Mouse (Mus musculus) MEL (cell line): ENCODE measurements around the gene Klhl23. TPM values are rescaled to one million over a fixed set of nuclear protein-coding genes. Genes with fewer than 3 reads are reported as not detected.
A peak's percentile ranks its signal among the peaks of the same experiment; 100 is the strongest.

Source experiments
- DNase-seq: peaks from one replicate; pipeline ENCODE4 v3.0.0; 2011; ENCODE audit warnings: low read depth, low spot score
- H3K27ac ChIP-seq: 2 replicates; pipeline ENCODE4 v1.5.1; 2012; ENCODE audit warnings: low read depth, mild to moderate bottlenecking, control low read depth, low read length, moderate library complexity; ENCODE audit not compliant: control insufficient read depth
- H3K27me3 ChIP-seq, 2 experiments: fragments of 150-350 bp in 1 of 2; sonication (generic) in 1 of 2; 2 replicates each; pipeline ENCODE4 v1.6.1; 2012; ENCODE audit warnings: low read length in 2 of 2, mild to moderate bottlenecking in 2 of 2, improper control_type of control experiment in 1 of 2, moderate library complexity in 1 of 2; ENCODE audit not compliant: insufficient read depth in 2 of 2, control insufficient read depth in 1 of 2
- H3K36me3 ChIP-seq, 2 experiments: 2 replicates each; pipeline ENCODE4 v1.6.1; 2012 to 2014; ENCODE audit warnings: low read length in 2 of 2, improper control_type of control experiment in 1 of 2, inconsistent platforms in 1 of 2, mild to moderate bottlenecking in 1 of 2; ENCODE audit not compliant: insufficient read depth in 2 of 2, control insufficient read depth in 1 of 2
- H3K4me1 ChIP-seq, 2 experiments: fragments of 150-350 bp in 1 of 2; sonication (generic) in 1 of 2; 2 replicates each; pipeline ENCODE4 v1.6.1; 2012; ENCODE audit warnings: low read length in 2 of 2, improper control_type of control experiment in 1 of 2, mild to moderate bottlenecking in 1 of 2; ENCODE audit not compliant: insufficient read depth in 2 of 2, control insufficient read depth in 1 of 2
- H3K4me3 ChIP-seq, 2 experiments: fragments of 150-350 bp in 1 of 2; sonication (generic) in 1 of 2; 2 replicates each; pipeline ENCODE4 v1.5.1; 2012; ENCODE audit warnings: low read depth in 2 of 2, low read length in 2 of 2, mild to moderate bottlenecking in 2 of 2, moderate library complexity in 2 of 2, control low read depth in 1 of 2, improper control_type of control experiment in 1 of 2; ENCODE audit not compliant: control insufficient read depth in 1 of 2, insufficient read depth in 1 of 2
- H3K79me2 ChIP-seq: 2 replicates; pipeline ENCODE4 v1.6.1; 2012; ENCODE audit warnings: mild to moderate bottlenecking, low read length, moderate library complexity; ENCODE audit not compliant: control insufficient read depth, poor library complexity, insufficient read depth
- H3K9ac ChIP-seq: 2 replicates; pipeline ENCODE4 v1.6.1; 2012; ENCODE audit warnings: low read depth, mild to moderate bottlenecking, control low read depth, low read length, moderate library complexity; ENCODE audit not compliant: control insufficient read depth, poor library complexity, severe bottlenecking
- H3K9me3 ChIP-seq: fragments of 150-350 bp; sonication (generic); replicated peaks from 2 replicates; pipeline ENCODE4 v1.6.1; 2012; ENCODE audit warnings: mild to moderate bottlenecking, low read length, improper control_type of control experiment, moderate library complexity; ENCODE audit not compliant: insufficient read depth
- BHLHE40 ChIP-seq: IDR thresholded peaks from 2 replicates; pipeline ENCODE4 v1.6.1; 2012; ENCODE audit warnings: low read depth, mild to moderate bottlenecking, inconsistent platforms, low read length, improper control_type of control experiment, borderline replicate concordance
- CTCF ChIP-seq, 3 experiments: IDR thresholded peaks in 2 of 3; conservative IDR thresholded peaks in 1 of 3; 2 replicates each; pipeline ENCODE4 v1.5.1; 2011 to 2012; ENCODE audit warnings: low read length in 3 of 3, low read depth in 2 of 3, mild to moderate bottlenecking in 2 of 3, improper control_type of control experiment in 1 of 3, inconsistent platforms in 1 of 3, mixed read lengths in 1 of 3, moderate library complexity in 1 of 3; ENCODE audit not compliant: control insufficient read depth in 1 of 3, insufficient read depth in 1 of 3, poor library complexity in 1 of 3, severe bottlenecking in 1 of 3
- E2F4 ChIP-seq: IDR thresholded peaks from 2 replicates; pipeline ENCODE4 v1.6.1; 2011; ENCODE audit warnings: low read depth, low read length, improper control_type of control experiment, borderline replicate concordance
- EP300 ChIP-seq, 2 experiments: IDR thresholded peaks; 2 replicates each; pipeline ENCODE4 v1.6.1; 2011; ENCODE audit warnings: improper control_type of control experiment in 2 of 2, low read length in 2 of 2, low read depth in 1 of 2, mild to moderate bottlenecking in 1 of 2
- ETS1 ChIP-seq: IDR thresholded peaks from 2 replicates; pipeline ENCODE4 v1.6.1; 2012; ENCODE audit warnings: low read depth, mild to moderate bottlenecking, inconsistent platforms, low read length, improper control_type of control experiment, moderate library complexity
- GABPA ChIP-seq: IDR thresholded peaks from 2 replicates; pipeline ENCODE4 v1.6.1; 2012; ENCODE audit warnings: low read depth, mild to moderate bottlenecking, inconsistent platforms, low read length, improper control_type of control experiment, moderate library complexity
- GATA1 ChIP-seq: IDR thresholded peaks from 2 replicates; pipeline ENCODE4 v1.6.1; 2011; ENCODE audit warnings: low read depth, low read length, improper control_type of control experiment
- HCFC1 ChIP-seq: IDR thresholded peaks from 2 replicates; pipeline ENCODE4 v1.6.1; 2012; ENCODE audit warnings: low read depth, mild to moderate bottlenecking, inconsistent platforms, low read length, improper control_type of control experiment, moderate library complexity
- JUND ChIP-seq: IDR thresholded peaks from 2 replicates; pipeline ENCODE4 v1.6.1; 2011; ENCODE audit warnings: low read depth, mild to moderate bottlenecking, improper control_type of control experiment, low read length
- KAT2A ChIP-seq: conservative IDR thresholded peaks from 2 replicates; pipeline ENCODE4 v1.6.1; 2012; ENCODE audit warnings: low read depth, low read length, improper control_type of control experiment, inconsistent platforms
- MAFK ChIP-seq: IDR thresholded peaks from 2 replicates; pipeline ENCODE4 v1.6.1; 2011; ENCODE audit warnings: low read depth, mild to moderate bottlenecking, low read length, improper control_type of control experiment, borderline replicate concordance
- MAX ChIP-seq: IDR thresholded peaks from 2 replicates; pipeline ENCODE4 v1.6.1; 2011; ENCODE audit warnings: low read length, improper control_type of control experiment
- MAZ ChIP-seq: IDR thresholded peaks from 2 replicates; pipeline ENCODE4 v1.6.1; 2012; ENCODE audit warnings: low read depth, mild to moderate bottlenecking, inconsistent platforms, low read length, improper control_type of control experiment
- MEF2A ChIP-seq: IDR thresholded peaks from 2 replicates; pipeline ENCODE4 v1.6.1; 2014; ENCODE audit warnings: low read depth, mild to moderate bottlenecking, inconsistent platforms, low read length, improper control_type of control experiment; ENCODE audit not compliant: poor library complexity, insufficient replicate concordance, severe bottlenecking; ENCODE audit errors: extremely low read depth
- MXI1 ChIP-seq: IDR thresholded peaks from 2 replicates; pipeline ENCODE4 v1.6.1; 2011; ENCODE audit warnings: mild to moderate bottlenecking, low read depth, low read length, improper control_type of control experiment
- MYB ChIP-seq: IDR thresholded peaks from 2 replicates; pipeline ENCODE4 v1.6.1; 2011; ENCODE audit warnings: mild to moderate bottlenecking, low read depth, low read length, improper control_type of control experiment
- MYC ChIP-seq: IDR thresholded peaks from 2 replicates; pipeline ENCODE4 v1.6.1; 2011; ENCODE audit warnings: low read depth, mild to moderate bottlenecking, low read length, improper control_type of control experiment, moderate library complexity
- NELFE ChIP-seq: IDR thresholded peaks from 2 replicates; pipeline ENCODE4 v1.6.1; 2011; ENCODE audit warnings: low read depth, low read length, improper control_type of control experiment
- NRF1 ChIP-seq: IDR thresholded peaks from 2 replicates; pipeline ENCODE4 v1.6.1; 2014; ENCODE audit warnings: low read depth, mild to moderate bottlenecking, inconsistent platforms, low read length, improper control_type of control experiment, moderate library complexity; ENCODE audit not compliant: poor library complexity, insufficient read depth, severe bottlenecking
- POLR2A ChIP-seq, 2 experiments: IDR thresholded peaks; 2 replicates each; pipeline ENCODE4 v1.6.1; 2011 to 2012; ENCODE audit warnings: low read length in 2 of 2, mild to moderate bottlenecking in 2 of 2, control low read depth in 1 of 2, improper control_type of control experiment in 1 of 2, low read depth in 1 of 2, moderate library complexity in 1 of 2; ENCODE audit not compliant: control insufficient read depth in 1 of 2, insufficient read depth in 1 of 2, poor library complexity in 1 of 2
- POLR2AphosphoS2 ChIP-seq: IDR thresholded peaks from 2 replicates; pipeline ENCODE4 v1.6.1; 2011; ENCODE audit warnings: low read length, improper control_type of control experiment
- POLR2AphosphoS5 ChIP-seq: IDR thresholded peaks from 2 replicates; pipeline ENCODE4 v1.6.1; 2012; ENCODE audit warnings: low read depth, borderline replicate concordance, mild to moderate bottlenecking, inconsistent platforms, low read length, moderate library complexity, mixed read lengths
- RCOR1 ChIP-seq: IDR thresholded peaks from 2 replicates; pipeline ENCODE4 v1.6.1; 2012; ENCODE audit warnings: low read depth, mild to moderate bottlenecking, inconsistent platforms, low read length, improper control_type of control experiment
- SIN3A ChIP-seq: IDR thresholded peaks from 2 replicates; pipeline ENCODE4 v1.6.1; 2012; ENCODE audit warnings: low read length, improper control_type of control experiment, inconsistent platforms
- SMC3 ChIP-seq: IDR thresholded peaks from 2 replicates; pipeline ENCODE4 v1.6.1; 2011; ENCODE audit warnings: low read depth, low read length, improper control_type of control experiment
- TAL1 ChIP-seq: IDR thresholded peaks from 2 replicates; pipeline ENCODE4 v1.6.1; 2012; ENCODE audit warnings: mild to moderate bottlenecking, inconsistent platforms, low read length, moderate library complexity, mixed read lengths
- TCF12 ChIP-seq: IDR thresholded peaks from 2 replicates; pipeline ENCODE4 v1.6.1; 2014; ENCODE audit warnings: low read depth, mild to moderate bottlenecking, inconsistent platforms, low read length, improper control_type of control experiment, moderate library complexity
- UBTF ChIP-seq: IDR thresholded peaks from 2 replicates; pipeline ENCODE4 v1.6.1; 2012; ENCODE audit warnings: low read depth, mild to moderate bottlenecking, inconsistent platforms, low read length, improper control_type of control experiment, moderate library complexity, borderline replicate concordance; ENCODE audit not compliant: insufficient read depth
- USF1 ChIP-seq: IDR thresholded peaks from 2 replicates; pipeline ENCODE4 v1.6.1; 2014; ENCODE audit warnings: low read depth, mild to moderate bottlenecking, inconsistent platforms, low read length, improper control_type of control experiment, moderate library complexity
- USF2 ChIP-seq, 2 experiments: IDR thresholded peaks; 2 replicates each; pipeline ENCODE4 v1.6.1; 2011 to 2012; ENCODE audit warnings: improper control_type of control experiment in 2 of 2, low read length in 2 of 2, borderline replicate concordance in 1 of 2, inconsistent platforms in 1 of 2, low read depth in 1 of 2, mild to moderate bottlenecking in 1 of 2; ENCODE audit not compliant: insufficient read depth in 1 of 2
- ZC3H11A ChIP-seq: IDR thresholded peaks from 2 replicates; pipeline ENCODE4 v1.6.1; 2012; ENCODE audit warnings: low read depth, mild to moderate bottlenecking, inconsistent platforms, low read length, improper control_type of control experiment
- ZKSCAN1 ChIP-seq: IDR thresholded peaks from 2 replicates; pipeline ENCODE4 v1.6.1; 2012; ENCODE audit warnings: low read depth, mild to moderate bottlenecking, inconsistent platforms, low read length, improper control_type of control experiment, moderate library complexity
- ZNF384 ChIP-seq: IDR thresholded peaks from 2 replicates; pipeline ENCODE4 v1.6.1; 2012; ENCODE audit warnings: low read depth, mild to moderate bottlenecking, inconsistent platforms, low read length, improper control_type of control experiment
- polyA plus RNA-seq, 2 experiments: library from polyadenylated mRNA; stranded (reverse) in 1 of 2; unstranded in 1 of 2; fragments of >175 nt in 1 of 2; fragments of >200 nt in 1 of 2; gene quantifications; 2 replicates each; pipeline versions ENCODE4 v1.2.1 to v1.2.4; 2012; ENCODE audit warnings: low replicate concordance in 2 of 2, low read depth in 1 of 2; ENCODE audit not compliant: insufficient read length in 2 of 2, insufficient read depth in 1 of 2, missing spikeins in 1 of 2
- total RNA-seq: library from RNA; depleted of rRNA; stranded (reverse); fragments of 300-350 nt; gene quantifications from 2 replicates; pipeline ENCODE4 v1.2.3, GENCODE M21; 2012

Klhl23 gene
- total and polyA plus RNA-seq, 3 experiments, result 24.8 to 238 (median 31.4) TPM

GRCm38 (mm10) chr2:69816575-69816974 lies 5.2 kb upstream of the Klhl23 start (continued):
- TF ChIP-seq MAX (no peak; the same call in 1 of the 2 replicates), TAL1 (no peak)

DNA sequence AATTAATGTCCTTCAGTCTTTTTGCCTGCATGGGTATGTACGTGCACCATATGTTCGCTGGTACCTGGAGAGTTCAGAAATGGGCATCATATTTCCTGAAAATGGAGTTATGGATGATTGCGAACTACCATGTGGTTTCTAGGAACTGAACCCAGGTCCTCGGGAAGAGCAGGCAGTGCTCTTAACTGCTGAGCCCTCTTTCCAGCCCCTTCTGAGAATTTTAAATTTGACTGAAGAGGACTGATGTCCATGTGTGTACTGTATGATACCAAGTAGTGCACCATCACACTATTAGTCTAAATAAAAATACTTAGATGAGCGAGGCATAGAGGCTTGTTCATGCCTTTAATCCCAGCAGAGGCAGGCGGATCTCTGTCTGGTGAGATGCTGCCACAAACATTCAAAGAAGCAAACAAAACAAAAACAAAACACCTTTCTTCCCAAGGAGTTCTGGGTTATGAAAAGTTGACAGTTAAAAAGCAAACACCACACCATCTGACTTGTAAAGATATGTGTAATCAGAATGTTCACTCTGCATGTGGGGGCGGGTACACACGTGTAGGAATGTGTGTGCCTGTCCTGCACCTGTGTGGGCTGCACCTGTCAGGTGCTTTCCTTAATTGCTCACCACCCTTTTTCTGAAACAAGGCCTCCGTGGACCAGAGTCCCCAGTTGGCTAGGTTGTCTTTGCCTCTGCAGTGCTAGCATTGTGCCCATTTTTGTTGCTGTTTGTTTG lies 3.2 kb upstream of the Klhl23 start:
- Histone ChIP-seq H3K36me3 (peaks cover 0 to 34% of the 10 kb centered on the region in 2 experiments; a peak in 2 of 4 replicates), H3K4me1 (peaks cover 19 to 34% of the 10 kb centered on the region in 2 experiments), H3K9ac (no peak overlapping the region), H3K79me2 (peaks cover 10% of the 10 kb centered on the region), H3K4me3 (no peak overlapping the region), H3K27ac (no peak overlapping the region), H3K9me3 (no peaks in the 10 kb centered on the region), H3K27me3 (no peaks in the 10 kb centered on the region)
- DNase-seq, result peak; percentile 38
- peak; percentile 43; the same call in 1 of the 2 replicates for TF ChIP-seq GATA1
- TF ChIP-seq ZNF384, result no peak
- no peak for TF ChIP-seq POLR2AphosphoS5
- TF ChIP-seq SMC3, result no peak
- TF ChIP-seq BHLHE40, result peak; percentile 89
- TF ChIP-seq KAT2A, result no peak
- TF ChIP-seq TCF12, result peak; percentile 97
- TF ChIP-seq NRF1, result no peak
- peak; percentile 73 for TF ChIP-seq ETS1
- no peak for TF ChIP-seq HCFC1
- peak; percentile 47; the same call in 1 of the 2 replicates for TF ChIP-seq SIN3A
- TF ChIP-seq UBTF, result no peak
- peak; percentile 59 for TF ChIP-seq TAL1
- TF ChIP-seq POLR2AphosphoS2, result no peak
- TF ChIP-seq ZKSCAN1, result no peak
- TF ChIP-seq MAX, result peak; percentile 54
- TF ChIP-seq JUND, result no peak
- TF ChIP-seq MYB, result 0 out of 2 replicates have a peak, but pooled peaks have one; percentile 50
- no peak for TF ChIP-seq CTCF (IDR thresholded peaks at IDR 0.05 in 2 of 3, conservative IDR thresholded peaks at IDR 0.05 in 1 of 3; ENCODE audit: control insufficient read depth in 1 of 3, insufficient read depth in 1 of 3, low read depth in 2 of 3, low read length in 3 of 3, poor library complexity in 1 of 3, severe bottlenecking in 1 of 3)
- TF ChIP-seq USF1, result no peak
- no peak for TF ChIP-seq NELFE
- no peak for TF ChIP-seq MYC
- TF ChIP-seq MXI1, result peak; percentile 69
- no peak for TF ChIP-seq RCOR1
- no peak for TF ChIP-seq GABPA
- no peak for TF ChIP-seq MEF2A
- TF ChIP-seq USF2 (IDR thresholded peaks at IDR 0.05; ENCODE audit: borderline replicate concordance in 1 of 2, insufficient read depth in 1 of 2, low read depth in 1 of 2, low read length in 2 of 2), result no peak
- no peak for TF ChIP-seq MAFK
- TF ChIP-seq POLR2A (IDR thresholded peaks at IDR 0.05; ENCODE audit: control insufficient read depth in 1 of 2, insufficient read depth in 1 of 2, low read depth in 1 of 2, low read length in 2 of 2, poor library complexity in 1 of 2), result no peak
- TF ChIP-seq MAZ, result no peak
- no peak for TF ChIP-seq ZC3H11A
- TF ChIP-seq E2F4, result no peak
- TF ChIP-seq EP300 (IDR thresholded peaks at IDR 0.05; ENCODE audit: low read depth in 1 of 2, low read length in 2 of 2), result peak; percentile 68 to 87
